Mouse (Mus musculus) thymus, postnatal 14 days (tissue): Measurements from ENCODE around the gene Tmem129.

Experiments used
- DNase-seq: peaks from one replicate; pipeline ENCODE4 v3.0.0; 2021

The Tmem129 gene

GRCm38 (mm10) chr5:33684932-33685331 lies 26.7 kb upstream of the Tmem129 start:
- no peak for DNase-seq

- peak; percentile 40 for DNase-seq
These were observed 25.9 kb upstream of the Tmem129 start for GRCm38 (mm10) chr5:33683897-33684652.

GRCm38 (mm10) chr5:33682963-33683362 lies 24.7 kb upstream of the Tmem129 start:
- DNase-seq = no peak

GRCm38 (mm10) chr5:33681611-33682388 lies 23.6 kb upstream of the Tmem129 start:
- no peak for DNase-seq

- DNase-seq = no peak
These were observed 22.8 kb upstream of the Tmem129 start for GRCm38 (mm10) chr5:33681044-33681443.

GRCm38 (mm10) chr5:33678244-33678643 lies 20.0 kb upstream of the Tmem129 start:
- no peak for DNase-seq

- DNase-seq = peak; percentile 53
These were observed 17.7 kb upstream of the Tmem129 start for GRCm38 (mm10) chr5:33675964-33676363.

- DNase-seq = no peak
These were observed 16.2 kb upstream of the Tmem129 start for GRCm38 (mm10) chr5:33674439-33674838.

GRCm38 (mm10) chr5:33671659-33672058 lies 13.4 kb upstream of the Tmem129 start:
- DNase-seq = no peak

- DNase-seq = peak; percentile 63
These were observed 10.0 kb upstream of the Tmem129 start for GRCm38 (mm10) chr5:33668223-33668622.

GRCm38 (mm10) chr5:33658664-33659050 lies 441 bp upstream of the Tmem129 start:
- no peak for DNase-seq

GRCm38 (mm10) chr5:33657251-33657786 lies 897 bp downstream of the Tmem129 start:
- DNase-seq = peak; percentile 82

- DNase-seq = no peak
These were observed 1.5 kb downstream of the Tmem129 start for GRCm38 (mm10) chr5:33656739-33657138.

GRCm38 (mm10) chr5:33655251-33655840 lies 2.9 kb downstream of the Tmem129 start:
- DNase-seq = no peak

GRCm38 (mm10) chr5:33654424-33654823 lies 3.8 kb downstream of the Tmem129 start:
- DNase-seq = no peak

GRCm38 (mm10) chr5:33652783-33653173 lies 5.4 kb downstream of the Tmem129 start:
- no peak for DNase-seq

- DNase-seq = peak; percentile 94
These were observed 6.1 kb downstream of the Tmem129 start, which contains the start of gene Slbp for GRCm38 (mm10) chr5:33651921-33652782. Gene Slbp (minus strand): TSS chr5:33652574.

- DNase-seq = peak; percentile 42
These were observed 6.7 kb downstream of the Tmem129 start for GRCm38 (mm10) chr5:33651541-33651920.

- no peak for DNase-seq
These were observed 7.2 kb downstream of the Tmem129 start for GRCm38 (mm10) chr5:33651017-33651416.

GRCm38 (mm10) chr5:33640652-33641051 lies 17.6 kb downstream of the Tmem129 start:
- peak; percentile 62 for DNase-seq

GRCm38 (mm10) chr5:33638826-33639225 lies 19.4 kb downstream of the Tmem129 start:
- DNase-seq = no peak

GRCm38 (mm10) chr5:33637606-33638350 lies 20.4 kb downstream of the Tmem129 start:
- DNase-seq = no peak
